Mouse (Mus musculus): ENCODE measurements around the gene Prrt1. TPM values are rescaled to one million over a fixed set of nuclear protein-coding genes. Genes with fewer than 3 reads are reported as not detected.

Gene Prrt1
- total and polyA plus RNA-seq, 2 experiments from 2014 or later, result 7.3 to 8.1 TPM

- Histone ChIP-seq H3K4me2 (ENCODE audit: low read depth, low read length) (peak overlapping the region; percentile 98), H3K27ac (peak overlapping the region; percentile 11; the same call in 1 of the 2 replicates), H3K9me3 (ENCODE audit: low read length) (no peaks in the 10 kb centered on the region), H3K9ac (replicated peaks; ENCODE audit: low read length) (peak overlapping the region; percentile 44), H3K27me3 (ENCODE audit: insufficient read depth, low read length) (no peaks in the 10 kb centered on the region), H3K4me3 (ENCODE audit: low read length) (peak overlapping the region; percentile 55), H3K36me3 (ENCODE audit: insufficient read depth, low read length) (no peaks in the 10 kb centered on the region), H3K4me1 (ENCODE audit: insufficient read depth, low read length) (peaks cover 39% of the 10 kb centered on the region)
- TF ChIP-seq CTCF (IDR thresholded peaks at IDR 0.05; ENCODE audit: low read depth), result no peak
- ATAC-seq (no peak), DNase-seq (ENCODE audit: low spot score) (no peak)
- 8% methylated on average over 12 of the region's 12 CpGs for whole genome bisulfite sequencing
These were observed 2.3 kb downstream of the Prrt1 start for GRCm38 (mm10) chr17:34631647-34632046.

DNA sequence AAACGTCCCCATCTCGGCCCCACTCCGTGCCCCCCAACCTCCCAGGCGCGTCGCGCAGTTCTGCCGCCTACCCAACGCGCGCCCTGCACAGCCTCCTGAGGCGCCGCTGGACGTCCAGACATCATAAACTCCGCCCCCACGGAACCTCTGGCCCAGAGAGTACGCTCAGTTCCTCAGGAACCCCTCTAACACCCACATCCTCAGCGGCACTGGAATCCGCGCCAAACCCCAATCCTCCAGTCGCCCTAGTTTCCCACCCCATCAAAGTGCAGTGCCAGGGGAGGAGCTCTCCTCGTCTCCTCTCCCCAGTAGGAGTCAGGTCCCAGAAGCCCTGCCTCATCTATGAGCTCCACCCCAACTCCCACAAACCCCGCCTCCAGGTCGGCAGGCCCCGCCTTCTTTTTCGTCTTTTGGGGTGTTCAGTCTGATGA is 2.9 kb downstream of the Prrt1 start:
- no peaks in the 10 kb centered on the region for H3K9me3 ChIP-seq (ENCODE audit: low read length)
- DNase-seq (ENCODE audit: low spot score) (peak; percentile 60), ATAC-seq (peak; percentile 30; the same call in 1 of the 2 replicates)
- peak overlapping the region; percentile 55 for H3K4me3 ChIP-seq (ENCODE audit: low read length)
- no peaks in the 10 kb centered on the region for H3K27me3 ChIP-seq (ENCODE audit: insufficient read depth, low read length)
- H3K36me3 ChIP-seq (ENCODE audit: insufficient read depth, low read length), result no peaks in the 10 kb centered on the region
- WGBS, result 4% methylated on average over 26 of the region's 26 CpGs
- H3K27ac ChIP-seq, result peak overlapping the region; percentile 11; the same call in 1 of the 2 replicates
- no peak for TF ChIP-seq CTCF (IDR thresholded peaks at IDR 0.05; ENCODE audit: low read depth)
- H3K9ac ChIP-seq (replicated peaks; ENCODE audit: low read length), result peak overlapping the region; percentile 44
- H3K4me1 ChIP-seq (ENCODE audit: insufficient read depth, low read length), result peaks cover 39% of the 10 kb centered on the region
- peak overlapping the region; percentile 98 for H3K4me2 ChIP-seq (ENCODE audit: low read depth, low read length)

- no peak overlapping the region for H3K4me3 ChIP-seq (ENCODE audit: low read length)
- no peaks in the 10 kb centered on the region for H3K36me3 ChIP-seq (ENCODE audit: insufficient read depth, low read length)
- 70% methylated on average over 2 of the region's 2 CpGs for WGBS
- no peak for TF ChIP-seq CTCF (IDR thresholded peaks at IDR 0.05; ENCODE audit: low read depth)
- no peaks in the 10 kb centered on the region for H3K9me3 ChIP-seq (ENCODE audit: low read length)
- no peaks in the 10 kb centered on the region for H3K27me3 ChIP-seq (ENCODE audit: insufficient read depth, low read length)
- ATAC-seq, result no peak
- no peak overlapping the region for H3K4me2 ChIP-seq (ENCODE audit: low read depth, low read length)
- DNase-seq (ENCODE audit: low spot score), result no peak
- no peak overlapping the region for H3K27ac ChIP-seq
- H3K9ac ChIP-seq (replicated peaks; ENCODE audit: low read length), result no peak overlapping the region
- H3K4me1 ChIP-seq (ENCODE audit: insufficient read depth, low read length), result peaks cover 11% of the 10 kb centered on the region
These were observed 6.3 kb downstream of the Prrt1 start for GRCm38 (mm10) chr17:34635671-34636070.

DNA sequence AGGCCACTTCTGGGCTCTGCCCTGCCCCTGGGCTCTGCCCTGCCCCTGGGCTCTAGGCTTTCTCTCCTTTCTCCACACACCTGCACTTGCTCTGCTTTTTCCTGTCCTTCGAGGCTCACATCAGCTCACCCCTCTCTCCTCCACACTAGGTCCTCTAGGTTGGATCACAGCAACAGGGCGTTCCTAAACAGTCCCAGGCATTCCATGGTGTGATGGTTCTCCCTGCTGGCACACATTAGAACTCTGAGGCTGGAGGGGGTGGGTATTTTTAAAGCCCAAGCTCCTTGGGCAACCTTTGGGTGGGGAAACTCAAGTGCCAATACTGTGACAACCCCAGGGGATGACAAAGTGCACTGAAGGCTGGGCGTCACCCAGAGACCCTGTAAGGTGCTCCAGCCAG is 8.1 kb downstream of the Prrt1 start:
- WGBS, result 71% methylated on average over 3 of the region's 3 CpGs
- H3K4me1 ChIP-seq (ENCODE audit: insufficient read depth, low read length), result peaks cover 6% of the 10 kb centered on the region
- TF ChIP-seq CTCF (IDR thresholded peaks at IDR 0.05; ENCODE audit: low read depth), result no peak
- no peak overlapping the region for H3K4me2 ChIP-seq (ENCODE audit: low read depth, low read length)
- no peak overlapping the region for H3K27ac ChIP-seq
- H3K36me3 ChIP-seq (ENCODE audit: insufficient read depth, low read length), result no peaks in the 10 kb centered on the region
- ATAC-seq (no peak), DNase-seq (ENCODE audit: low spot score) (no peak)
- H3K27me3 ChIP-seq (ENCODE audit: insufficient read depth, low read length), result no peaks in the 10 kb centered on the region
- no peak overlapping the region for H3K4me3 ChIP-seq (ENCODE audit: low read length)
- no peaks in the 10 kb centered on the region for H3K9me3 ChIP-seq (ENCODE audit: low read length)
- no peak overlapping the region for H3K9ac ChIP-seq (replicated peaks; ENCODE audit: low read length)

DNA sequence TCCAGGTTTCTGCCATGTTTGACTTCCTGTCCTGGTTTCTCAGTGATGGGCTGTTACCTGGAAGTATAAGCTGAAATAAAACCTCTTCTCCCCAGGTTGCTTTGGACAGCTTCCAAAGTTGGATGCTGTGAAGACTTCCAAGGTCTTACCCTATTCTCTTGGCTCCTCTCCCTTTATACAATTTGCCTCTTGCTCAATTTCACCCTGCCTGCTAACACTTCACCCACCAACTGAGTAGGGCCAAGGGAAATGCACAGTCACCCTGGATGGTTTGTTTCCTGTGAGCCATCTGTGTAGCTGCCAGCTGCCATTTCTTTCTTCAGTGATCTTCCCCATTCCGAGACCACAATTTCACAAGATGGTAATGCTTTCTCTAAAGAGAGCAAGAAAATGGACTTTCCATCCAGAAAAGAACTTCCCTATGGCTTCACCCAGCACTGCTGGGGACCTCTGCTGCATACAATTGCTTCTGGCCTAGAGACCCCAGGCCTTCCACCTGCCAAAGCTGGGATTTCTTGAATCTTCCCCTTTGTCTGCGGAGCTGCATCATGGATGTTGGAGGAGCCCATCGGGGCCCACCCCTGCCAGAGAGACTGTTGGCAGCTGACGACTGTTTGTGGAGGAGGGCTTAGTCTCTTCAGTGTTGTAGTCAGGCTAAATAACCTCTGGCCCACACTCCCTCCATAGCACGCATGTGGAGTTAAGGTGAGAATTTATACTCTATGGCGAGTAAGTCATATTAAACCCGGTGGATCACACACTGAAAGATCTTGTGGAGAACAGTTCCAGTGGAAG is 10.3 kb downstream of the Prrt1 start:
- DNase-seq (ENCODE audit: low spot score), result no peak
- Histone ChIP-seq H3K4me2 (ENCODE audit: low read depth, low read length) (no peak overlapping the region), H3K27me3 (ENCODE audit: insufficient read depth, low read length) (no peaks in the 10 kb centered on the region), H3K36me3 (ENCODE audit: insufficient read depth, low read length) (no peaks in the 10 kb centered on the region), H3K9me3 (ENCODE audit: low read length) (no peaks in the 10 kb centered on the region), H3K27ac (peak overlapping the region; percentile 77; the same call in 1 of the 2 replicates), H3K4me1 (ENCODE audit: insufficient read depth, low read length) (peaks cover 9% of the 10 kb centered on the region), H3K9ac (replicated peaks; ENCODE audit: low read length) (no peak overlapping the region), H3K4me3 (ENCODE audit: low read length) (no peak overlapping the region)
- no peak for ATAC-seq
- 79% methylated on average over 7 of the region's 7 CpGs for WGBS
- TF ChIP-seq CTCF (IDR thresholded peaks at IDR 0.05; ENCODE audit: low read depth), result no peak

DNA sequence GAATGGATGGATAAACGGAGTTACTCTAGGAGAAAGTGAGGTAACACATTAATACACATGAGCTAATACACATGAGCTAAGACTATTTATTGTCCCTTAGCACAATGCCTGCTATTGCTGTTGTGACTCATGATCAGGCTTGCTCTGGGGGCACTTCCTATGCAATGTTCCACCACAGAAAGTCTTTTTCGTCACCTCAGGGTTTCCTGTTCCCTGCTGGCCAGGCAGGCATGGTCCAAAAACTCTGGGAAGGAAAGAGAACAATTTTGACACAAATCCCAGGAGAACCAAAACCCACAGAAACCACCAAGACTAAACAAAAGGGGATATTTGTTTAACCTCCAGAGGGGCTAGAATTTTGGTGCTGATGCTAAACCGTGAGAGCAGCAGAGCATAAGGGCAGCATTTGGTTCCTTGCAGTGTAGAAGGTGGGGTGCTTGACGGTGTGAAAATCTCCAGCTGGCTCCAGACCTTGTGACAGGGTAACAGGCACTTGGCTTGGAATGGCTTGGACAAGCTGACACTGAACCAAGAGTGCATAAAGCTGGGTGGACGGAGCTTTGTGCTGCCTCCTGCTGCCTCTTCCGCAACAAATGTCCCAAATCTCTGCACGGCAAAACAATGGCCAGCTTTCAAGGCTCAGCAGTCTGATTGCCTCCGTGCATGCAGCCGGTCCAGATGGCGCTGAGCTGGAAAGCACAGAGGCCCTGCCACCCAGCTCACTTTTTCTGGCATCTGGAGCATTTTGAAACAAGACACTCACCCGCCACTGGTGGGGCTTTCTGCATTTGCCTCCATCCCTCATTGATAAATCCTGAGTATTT is 11.7 kb downstream of the Prrt1 start:
- Histone ChIP-seq H3K4me3 (ENCODE audit: low read length) (no peak overlapping the region), H3K36me3 (ENCODE audit: insufficient read depth, low read length) (no peaks in the 10 kb centered on the region), H3K4me1 (ENCODE audit: insufficient read depth, low read length) (peaks cover 19% of the 10 kb centered on the region), H3K9ac (replicated peaks; ENCODE audit: low read length) (peak overlapping the region; percentile 37; the same call in 1 of the 2 replicates), H3K9me3 (ENCODE audit: low read length) (no peaks in the 10 kb centered on the region), H3K27me3 (ENCODE audit: insufficient read depth, low read length) (no peaks in the 10 kb centered on the region), H3K4me2 (ENCODE audit: low read depth, low read length) (peak overlapping the region; percentile 25; the same call in 1 of the 2 replicates), H3K27ac (peak overlapping the region; percentile 77)
- DNase-seq (ENCODE audit: low spot score) (peak; percentile 72), ATAC-seq (peak; percentile 57)
- peak; percentile 43 for TF ChIP-seq CTCF (IDR thresholded peaks at IDR 0.05; ENCODE audit: low read depth)
- 11% methylated on average over 11 of the region's 11 CpGs for WGBS

Data from hindbrain, postnatal 0 days (tissue).